Mouse (Mus musculus): ENCODE measurements around the gene Usp50. TPM values are rescaled to one million over a fixed set of nuclear protein-coding genes. Genes with fewer than 3 reads are reported as not detected.
A peak's percentile ranks its signal among the peaks of the same experiment; 100 is the strongest.

Gene Usp50
- polyA plus RNA-seq, 1 experiment: 38.6 TPM

DNA sequence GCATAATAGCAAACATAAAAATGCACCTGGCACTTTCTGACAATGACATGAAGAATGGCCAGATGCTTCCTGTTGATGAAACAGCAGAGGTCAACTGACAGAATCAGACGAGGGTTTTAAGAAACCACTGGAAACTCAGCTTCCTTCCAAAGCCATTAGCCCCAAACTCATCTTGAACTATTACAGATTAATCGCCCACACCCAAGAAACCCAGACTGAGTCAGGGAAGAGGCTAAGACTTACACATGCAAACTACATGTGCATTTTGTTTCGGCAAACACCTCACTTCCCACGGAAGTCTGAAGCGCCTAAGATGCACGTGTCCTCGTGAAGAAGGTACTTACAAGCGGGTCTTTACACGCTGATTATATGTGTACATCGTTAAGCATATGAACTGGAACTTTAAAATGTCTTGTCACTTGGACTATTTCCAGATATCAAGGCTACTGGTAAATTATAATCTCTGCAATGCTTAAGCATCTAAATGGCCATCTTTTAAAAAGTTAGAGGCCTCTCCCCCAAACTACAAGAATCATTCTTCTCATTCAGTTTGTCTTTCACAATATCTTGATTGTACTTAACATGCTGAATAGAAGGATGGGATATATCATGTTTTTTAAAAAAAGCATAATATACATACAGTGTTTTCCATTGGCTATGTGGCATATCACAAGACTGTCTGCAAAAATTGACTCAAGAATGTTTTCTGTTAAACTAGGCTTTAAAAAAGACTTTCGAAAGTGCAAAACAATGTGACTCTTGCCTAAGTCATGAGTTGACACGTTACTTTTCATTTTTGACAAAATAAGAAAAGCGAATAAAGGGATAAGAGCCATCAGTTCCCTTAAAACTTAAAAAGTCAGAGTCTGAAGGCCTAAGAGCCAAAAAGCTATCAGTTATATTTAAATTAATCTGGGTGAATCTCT, 109.7 kb downstream of the Usp50 start:
- WGBS: 3% methylated on average over 13 of the region's 13 CpGs
- Histone ChIP-seq H3K4me1 (ENCODE audit: control insufficient read depth, insufficient read depth, low read length) (no peaks in the 10 kb centered on the region; the same call in 1 of the 2 replicates), H3K4me3 (replicated peaks; ENCODE audit: control insufficient read depth, low read depth, low read length) (peak overlapping the region; percentile 56), H3K27ac (ENCODE audit: control insufficient read depth, insufficient read depth, low read depth, low read length, poor library complexity) (peak overlapping the region; percentile 77; the same call in 1 of the 2 replicates)
- TF ChIP-seq CTCF (IDR thresholded peaks at IDR 0.05; ENCODE audit: control insufficient read depth, insufficient read depth, low read length) (no peak), POLR2A (IDR thresholded peaks at IDR 0.05; ENCODE audit: borderline replicate concordance, control insufficient read depth, low read depth, low read length) (no peak)

DNA sequence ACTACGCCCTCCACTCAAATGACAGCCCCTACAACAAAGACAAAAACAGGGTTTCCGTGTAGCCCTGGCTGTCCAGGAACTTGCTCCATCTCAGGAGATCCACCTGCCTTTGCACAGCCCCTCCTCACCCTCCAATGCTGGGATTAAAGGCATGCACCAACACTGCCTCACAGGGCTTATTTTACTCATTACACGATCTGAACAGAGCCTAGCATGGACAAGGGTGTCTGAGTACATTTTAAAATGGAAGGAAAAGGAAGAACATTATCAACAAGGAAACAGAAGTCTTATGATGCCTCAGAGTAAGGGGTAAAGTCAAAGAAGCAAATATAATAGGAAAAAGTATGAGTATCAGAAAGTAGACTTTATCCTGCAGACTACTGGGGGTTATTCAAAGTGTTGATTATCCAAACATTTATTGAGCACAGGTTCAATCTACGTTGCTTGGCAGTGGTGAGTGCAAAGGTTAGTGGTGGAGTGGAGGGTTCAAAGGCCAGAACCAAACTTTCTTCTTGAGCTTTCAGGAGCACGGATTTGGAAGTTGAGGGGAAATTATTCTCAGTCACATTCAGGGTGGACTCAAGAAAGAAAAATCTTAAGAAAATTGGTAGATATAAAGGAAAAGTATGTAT, 114.5 kb downstream of the Usp50 start:
- WGBS: 76% methylated on average over 5 of the region's 5 CpGs
- Histone ChIP-seq H3K27ac (ENCODE audit: control insufficient read depth, insufficient read depth, low read depth, low read length, poor library complexity) (no peak overlapping the region), H3K4me3 (replicated peaks; ENCODE audit: control insufficient read depth, low read depth, low read length) (no peak overlapping the region), H3K4me1 (ENCODE audit: control insufficient read depth, insufficient read depth, low read length) (no peaks in the 10 kb centered on the region; the same call in 1 of the 2 replicates)
- no peak for TF ChIP-seq CTCF (IDR thresholded peaks at IDR 0.05; ENCODE audit: control insufficient read depth, insufficient read depth, low read length)
- no peak for TF ChIP-seq POLR2A (IDR thresholded peaks at IDR 0.05; ENCODE audit: borderline replicate concordance, control insufficient read depth, low read depth, low read length)

DNA sequence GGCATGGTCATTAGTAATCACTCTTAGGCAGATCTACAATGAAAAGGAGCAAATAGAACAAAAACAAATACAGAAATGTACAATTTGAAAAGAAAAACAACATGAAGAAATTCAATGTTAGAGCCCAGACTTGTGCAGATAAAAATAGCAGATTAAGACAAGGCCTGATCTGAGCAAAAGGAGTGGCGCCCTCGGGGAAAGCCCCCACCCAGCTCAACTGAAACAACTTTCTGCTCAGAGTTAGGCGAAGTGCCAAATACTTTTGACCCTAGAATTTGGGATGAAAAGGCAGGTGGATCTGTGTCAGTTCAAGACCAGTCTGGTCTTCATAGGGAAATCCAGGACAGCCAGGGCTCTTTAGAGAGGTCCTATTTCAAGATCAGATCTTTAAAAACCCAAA, 117.3 kb downstream of the Usp50 start:
- H3K4me1 ChIP-seq (ENCODE audit: control insufficient read depth, insufficient read depth, low read length): no peaks in the 10 kb centered on the region; the same call in 1 of the 2 replicates
- H3K4me3 ChIP-seq (replicated peaks; ENCODE audit: control insufficient read depth, low read depth, low read length): no peak overlapping the region
- no peak for TF ChIP-seq CTCF (IDR thresholded peaks at IDR 0.05; ENCODE audit: control insufficient read depth, insufficient read depth, low read length)
- no peak for TF ChIP-seq POLR2A (IDR thresholded peaks at IDR 0.05; ENCODE audit: borderline replicate concordance, control insufficient read depth, low read depth, low read length)
- no peak overlapping the region for H3K27ac ChIP-seq (ENCODE audit: control insufficient read depth, insufficient read depth, low read depth, low read length, poor library complexity)
- WGBS: 56% methylated on average over 3 of the region's 3 CpGs

DNA sequence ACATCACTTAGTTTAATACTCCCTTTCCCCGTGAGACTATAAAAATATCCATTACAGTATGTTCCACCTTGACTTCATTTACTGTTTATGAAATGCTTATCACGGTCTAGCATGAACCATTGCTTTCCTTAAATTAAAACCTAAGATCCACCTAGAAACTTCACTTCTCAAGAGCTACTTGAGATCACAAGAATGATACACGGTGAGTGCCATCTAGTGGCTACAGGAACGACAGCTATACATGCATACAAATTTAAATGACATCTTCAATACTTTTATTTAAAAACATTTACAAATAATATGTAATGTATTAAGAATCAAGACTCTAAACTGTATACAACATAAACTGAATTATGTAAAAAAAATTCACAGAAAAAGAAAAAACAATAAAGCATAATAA, 119.8 kb downstream of the Usp50 start:
- TF ChIP-seq CTCF (IDR thresholded peaks at IDR 0.05; ENCODE audit: control insufficient read depth, insufficient read depth, low read length) (0 out of 2 replicates have a peak, but pooled peaks have one; percentile 9), POLR2A (IDR thresholded peaks at IDR 0.05; ENCODE audit: borderline replicate concordance, control insufficient read depth, low read depth, low read length) (no peak)
- no peaks in the 10 kb centered on the region; the same call in 1 of the 2 replicates for H3K4me1 ChIP-seq (ENCODE audit: control insufficient read depth, insufficient read depth, low read length)
- no peak overlapping the region for H3K27ac ChIP-seq (ENCODE audit: control insufficient read depth, insufficient read depth, low read depth, low read length, poor library complexity)
- 12% methylated on average over 4 of the region's 4 CpGs for WGBS
- H3K4me3 ChIP-seq (replicated peaks; ENCODE audit: control insufficient read depth, low read depth, low read length): no peak overlapping the region

Other genes with a start within 250 kb of the Usp50 start
- gene Slc27a2, start 231.1 kb downstream of the Usp50 start, polyA plus RNA-seq (2011; ENCODE audit: insufficient read depth, insufficient read length, low replicate concordance, missing spikeins): 0.77 and 13.0 TPM in 2 replicates
- 14.8 and 39.7 TPM in 2 replicates for gene Hdc, start 164.2 kb downstream of the Usp50 start, polyA plus RNA-seq (2011; ENCODE audit: insufficient read depth, insufficient read length, low replicate concordance, missing spikeins)
- gene Gabpb1, start 107.1 kb downstream of the Usp50 start, polyA plus RNA-seq (2011; ENCODE audit: insufficient read depth, insufficient read length, low replicate concordance, missing spikeins): 13.9 and 17.8 TPM in 2 replicates
- gene Usp8, start 76.1 kb downstream of the Usp50 start, polyA plus RNA-seq (2011; ENCODE audit: insufficient read depth, insufficient read length, low replicate concordance, missing spikeins): 12.5 and 16.7 TPM in 2 replicates
- 8.2 and 14.1 TPM in 2 replicates for gene Trpm7, start 92.8 kb upstream of the Usp50 start, polyA plus RNA-seq (2011; ENCODE audit: insufficient read depth, insufficient read length, low replicate concordance, missing spikeins)
- 14.0 and 17.3 TPM in 2 replicates for gene Sppl2a, start 149.8 kb upstream of the Usp50 start, polyA plus RNA-seq (2011; ENCODE audit: insufficient read depth, insufficient read length, low replicate concordance, missing spikeins)
- gene Ap4e1, start 225.2 kb upstream of the Usp50 start, polyA plus RNA-seq (2011; ENCODE audit: insufficient read depth, insufficient read length, low replicate concordance, missing spikeins): 1.3 and 8.3 TPM in 2 replicates

All from bone marrow, adult 2 months (tissue).